Mouse (Mus musculus) cerebellum, adult 8-10 months (tissue): ENCODE data around the gene Pdzd2.

Source experiments
- DNase-seq: peaks from one replicate; pipeline ENCODE4 v3.0.0; 2022

Pdzd2 gene

DNA sequence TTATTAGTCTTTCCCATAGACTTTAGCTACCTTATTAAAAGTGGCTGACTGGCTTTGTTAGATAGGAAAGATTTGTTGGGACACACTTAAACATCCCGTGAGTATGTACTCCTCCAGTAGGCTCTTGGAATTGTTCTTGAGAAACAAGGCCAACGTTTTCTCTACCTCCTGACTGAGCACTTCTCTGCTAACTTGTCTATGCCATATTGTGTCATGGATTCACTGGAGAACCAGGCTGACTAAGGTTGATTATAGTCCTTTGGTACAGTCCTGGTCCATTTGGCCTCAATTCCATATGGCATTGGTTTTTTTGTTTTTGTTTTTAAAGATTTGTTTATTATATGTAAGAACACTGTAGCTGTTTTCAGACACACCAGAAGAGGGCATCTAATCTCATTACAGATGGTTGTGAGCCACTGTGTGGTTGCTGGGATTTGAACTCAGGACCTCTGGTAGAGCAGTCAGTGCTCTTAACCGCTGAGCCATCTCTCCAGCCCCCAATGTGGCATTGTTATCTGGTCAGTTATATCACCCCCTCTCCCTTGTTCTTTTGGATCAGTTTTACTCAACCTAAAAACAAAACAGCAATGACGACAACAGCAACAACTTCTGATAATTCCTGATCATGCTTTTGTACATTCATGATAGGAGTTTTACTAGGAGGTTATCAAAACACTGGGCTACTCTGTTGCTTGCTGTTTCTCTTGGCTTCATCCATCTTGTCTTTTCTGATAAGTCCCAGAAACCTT lies 402.5 kb downstream of the Pdzd2 start:
- no peak for DNase-seq

- DNase-seq: no peak
Observed at GRCm38 (mm10) chr15:12334381-12334780, 405.3 kb downstream of the Pdzd2 start.

GRCm38 (mm10) chr15:12331300-12331699 lies 408.4 kb downstream of the Pdzd2 start:
- DNase-seq: no peak

- no peak for DNase-seq
Observed at GRCm38 (mm10) chr15:12330892-12331291, 408.8 kb downstream of the Pdzd2 start.

DNA sequence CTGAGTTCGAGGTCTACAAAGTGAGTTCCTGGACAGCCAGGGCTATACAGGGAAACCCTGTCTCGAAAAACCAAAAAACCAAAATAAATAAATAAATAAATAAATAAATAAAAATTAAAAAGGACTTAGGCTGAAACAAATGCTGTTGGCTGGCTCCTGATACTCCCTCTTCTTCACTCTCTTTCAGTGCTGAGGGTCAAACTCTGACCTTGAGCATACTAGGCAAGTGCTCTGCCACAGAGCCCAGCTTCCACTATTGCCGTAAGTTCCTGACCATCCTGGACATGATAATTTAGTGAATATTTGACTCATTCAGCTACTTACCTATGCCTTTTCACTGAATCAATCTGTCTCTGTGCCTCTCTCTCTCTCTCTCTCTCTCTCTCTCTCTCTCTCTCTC lies 409.3 kb downstream of the Pdzd2 start:
- no peak for DNase-seq

DNA sequence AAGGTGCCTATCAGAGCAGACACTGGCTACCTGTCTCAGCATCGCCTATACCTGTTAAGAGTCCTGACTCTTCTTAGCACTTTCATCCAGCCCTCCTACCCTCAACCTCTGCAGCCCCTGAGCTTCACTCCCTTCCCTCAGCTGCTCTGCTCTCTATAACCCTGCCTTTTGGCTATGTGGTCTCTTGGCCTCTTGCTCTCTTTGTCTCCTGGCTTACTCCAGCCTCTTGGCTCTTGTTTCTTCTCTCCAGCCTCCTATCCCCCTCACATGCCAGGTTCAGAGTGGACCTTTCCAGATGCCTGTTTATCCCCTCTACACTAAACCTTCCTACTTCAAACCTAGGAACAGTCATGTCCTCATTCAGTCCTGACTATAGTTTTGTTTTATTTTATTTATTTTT lies 415.4 kb downstream of the Pdzd2 start:
- no peak for DNase-seq

DNA sequence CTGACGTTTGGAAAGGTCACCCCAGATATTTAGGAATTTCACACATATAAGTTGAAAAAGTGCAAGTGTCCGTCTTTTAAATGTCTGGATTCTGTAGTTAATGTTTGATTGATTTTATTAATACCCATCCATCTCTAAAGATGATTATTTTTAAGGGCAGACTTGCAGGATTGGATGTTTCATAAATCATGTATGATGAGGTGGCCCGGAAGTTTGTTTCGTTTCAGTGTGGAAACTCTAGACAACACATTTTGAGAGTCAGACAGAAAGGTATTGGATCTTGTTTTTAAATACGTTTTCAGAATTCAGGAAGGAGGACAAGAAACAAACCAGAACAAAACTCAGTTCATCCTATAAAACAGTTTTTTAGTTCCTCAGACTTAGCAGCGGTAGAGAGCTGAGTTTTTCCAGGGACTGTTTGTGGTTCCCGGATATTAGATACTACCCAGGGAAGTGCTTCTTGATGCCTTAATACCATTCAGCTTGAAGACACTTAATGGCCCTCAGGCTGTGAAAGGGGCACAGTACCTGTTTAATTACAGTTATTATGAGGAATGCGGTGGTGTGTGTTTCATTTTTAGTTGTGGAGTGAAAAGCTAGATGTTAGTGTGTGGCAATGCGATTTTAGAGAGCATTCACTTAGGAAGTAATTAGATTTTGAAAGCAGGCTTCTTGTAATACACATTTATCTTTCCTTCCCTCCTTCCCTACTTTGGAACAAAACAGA lies 416.9 kb downstream of the Pdzd2 start:
- DNase-seq: no peak

GRCm38 (mm10) chr15:12321788-12322621 lies 417.7 kb downstream of the Pdzd2 start, which contains the start of gene 1810049J17Rik:
TSS of gene 1810049J17Rik (minus strand) at chr15:12321899.
- peak; percentile 43 for DNase-seq

- DNase-seq: peak; percentile 95
Observed at GRCm38 (mm10) chr15:12321091-12321787, 418.5 kb downstream of the Pdzd2 start, which contains the start of gene Golph3. TSS of gene Golph3 (plus strand) at chr15:12321450.

DNA sequence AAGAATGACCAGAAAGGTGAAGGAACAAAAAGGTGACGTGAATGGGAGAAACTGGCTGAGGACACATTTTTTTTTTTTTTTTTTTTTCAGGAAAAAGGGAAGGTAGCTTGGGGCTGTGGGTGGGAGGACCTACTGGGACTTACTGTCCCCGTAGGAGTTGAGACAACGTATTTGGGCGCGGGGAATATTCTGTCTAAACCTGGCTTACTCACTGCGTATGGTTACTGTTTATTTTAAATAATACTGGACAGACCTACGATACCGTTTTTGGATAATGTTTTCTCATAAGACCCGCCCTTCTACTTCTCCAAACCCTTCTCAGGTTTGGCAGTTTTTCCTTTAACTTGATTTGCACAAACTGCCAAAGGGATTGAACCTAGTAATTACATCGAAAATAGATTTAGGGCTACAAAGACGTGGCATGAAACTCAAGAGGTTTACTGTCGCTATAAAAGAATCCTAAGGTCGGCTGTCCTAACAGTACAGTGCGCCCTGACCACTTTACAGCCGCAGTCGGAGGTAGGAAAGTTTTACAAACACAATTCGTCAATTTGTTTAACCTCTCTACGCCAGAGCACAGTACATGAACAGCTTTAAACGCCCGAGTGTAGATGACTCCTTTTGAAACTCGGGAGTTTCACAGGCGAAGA lies 419.2 kb downstream of the Pdzd2 start:
- no peak for DNase-seq

- DNase-seq: no peak
Observed at GRCm38 (mm10) chr15:12319889-12320288, 419.8 kb downstream of the Pdzd2 start.

DNA sequence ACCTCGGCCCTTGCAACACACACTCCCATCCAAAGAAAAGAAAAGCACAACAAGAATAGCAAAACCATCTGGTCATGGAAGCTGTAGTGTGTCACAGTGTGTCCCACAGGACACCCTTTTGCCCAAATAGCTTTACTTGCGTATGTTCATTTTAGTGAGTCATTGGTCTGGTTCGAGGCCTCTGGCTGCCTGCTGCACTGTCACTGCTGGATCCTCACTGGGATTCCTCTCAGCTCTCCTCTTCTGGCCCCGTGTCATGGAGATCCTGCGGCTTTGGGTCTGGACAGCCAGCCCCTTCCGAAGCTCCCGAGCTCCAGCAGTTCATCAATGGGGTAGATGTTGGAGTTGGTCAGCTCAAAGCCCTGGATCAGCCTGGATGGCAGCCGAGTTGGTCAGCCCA lies 421.3 kb downstream of the Pdzd2 start:
- DNase-seq: no peak

DNA sequence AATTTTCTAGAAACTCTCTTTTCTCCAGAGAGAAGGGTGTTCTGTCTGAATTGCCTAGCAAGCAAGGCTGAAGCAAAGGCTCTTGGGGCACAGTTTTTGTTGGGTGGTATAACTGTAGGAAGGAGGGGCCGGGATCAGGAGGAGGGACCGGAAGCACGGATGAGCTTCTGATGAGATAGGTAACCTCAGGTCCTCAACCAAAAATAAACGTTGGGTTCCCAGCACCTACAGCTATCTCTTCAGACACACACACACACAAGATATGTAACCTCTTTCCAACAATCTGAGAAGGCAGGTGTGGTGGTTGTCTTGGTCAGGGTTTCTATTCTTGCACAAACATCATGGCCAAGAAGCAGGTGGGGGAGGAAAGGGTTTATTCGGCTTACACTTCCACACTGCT lies 422.4 kb downstream of the Pdzd2 start:
- no peak for DNase-seq

- no peak for DNase-seq
Observed at GRCm38 (mm10) chr15:12315996-12316395, 423.7 kb downstream of the Pdzd2 start.

- no peak for DNase-seq
Observed at GRCm38 (mm10) chr15:12314584-12314983, 425.1 kb downstream of the Pdzd2 start.

DNA sequence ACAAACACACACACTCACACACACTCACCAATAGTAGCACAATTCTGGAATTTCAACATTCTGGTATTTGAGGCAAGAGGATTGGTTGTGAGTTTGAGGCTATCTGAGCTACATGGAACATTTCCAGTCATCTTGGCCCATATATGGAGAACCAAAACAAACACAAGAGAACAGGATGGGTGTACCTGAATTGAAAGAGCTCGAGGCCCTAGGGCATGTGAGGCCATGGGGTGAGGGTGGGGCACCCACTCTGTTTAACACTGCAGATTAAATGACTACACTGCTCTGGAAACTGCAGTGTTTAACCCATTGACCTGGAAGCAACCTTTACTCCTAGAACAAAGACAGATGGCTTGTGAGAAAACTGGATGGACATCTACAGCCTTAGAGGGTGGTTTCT lies 426.5 kb downstream of the Pdzd2 start:
- no peak for DNase-seq

DNA sequence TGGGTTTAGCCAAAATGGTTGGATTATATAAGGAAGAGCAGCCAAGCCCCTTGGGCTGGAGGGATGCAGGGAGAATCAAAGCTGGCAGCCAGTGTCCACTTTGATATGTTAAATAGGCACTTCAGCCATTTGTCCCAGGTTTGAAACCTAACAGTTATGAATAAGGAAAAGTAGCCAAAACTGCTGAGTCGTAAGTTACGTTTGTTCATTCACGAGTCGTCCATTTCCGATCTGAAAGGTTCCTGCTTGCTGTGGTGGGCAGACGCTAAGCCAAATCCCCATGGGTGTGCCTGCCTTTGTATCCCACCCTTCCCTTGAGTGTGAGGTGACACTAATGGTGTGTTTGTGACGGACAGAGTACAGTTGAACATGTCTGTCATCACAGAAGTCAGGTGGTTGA lies 428.3 kb downstream of the Pdzd2 start:
- DNase-seq: no peak

GRCm38 (mm10) chr15:12310676-12311075 lies 429.0 kb downstream of the Pdzd2 start:
- no peak for DNase-seq
